Mouse (Mus musculus) olfactory bulb, adult 2 months (tissue): ENCODE measurements around the gene Ffar3.

Experiments
- CTCF ChIP-seq: fragments of 200-500 bp; IDR thresholded peaks from 2 replicates; pipeline ENCODE4 v1.5.1; 2012; ENCODE audit warnings: low read depth, mild to moderate bottlenecking, low read length, moderate library complexity; ENCODE audit not compliant: insufficient read depth
- POLR2A ChIP-seq: fragments of 200-500 bp; IDR thresholded peaks from 2 replicates; pipeline ENCODE4 v1.6.1; 2012; ENCODE audit warnings: mild to moderate bottlenecking, low read depth, low read length, moderate library complexity; ENCODE audit not compliant: insufficient read depth

- TF ChIP-seq CTCF (no peak), POLR2A (no peak)
Measured at GRCm38 (mm10) chr7:30837277-30837676, 18.7 kb downstream of the Ffar3 start.
